Comparison of ENCODE assay signal across 9 mouse cellular contexts in genomic region chr5:96940170-96941086, GRCm38 (mm10). TPM values are rescaled to one million over a fixed set of nuclear protein-coding genes. Genes with fewer than 3 reads are reported as not detected.
DNase-seq lines count a peak whose midpoint lies in the region; ATAC-seq and TF ChIP-seq lines count a peak whose summit lies in the region.
"Had no signal": no experiment of that assay in that cellular context is flagged by ENCODE, and none has a peak within 500 bp of the region (broad histone marks: within the 10 kb centered on the region; RNA-seq: fewer than 3 reads in every experiment).

No protein-coding gene starts in this region.

- H3K36me3 ChIP-seq in liver, adult 2 months (ENCODE audit: control insufficient read depth, insufficient read depth, low read length), result no peaks in the 10 kb centered on the region
- H3K36me3 ChIP-seq in hindbrain, embryonic 15.5 days, result no peaks in the 10 kb centered on the region
- H3K36me3 ChIP-seq in liver, embryonic 15.5 days (replicated peaks), result no peaks in the 10 kb centered on the region
- H3K36me3 ChIP-seq: limb, embryonic 15.5 days had no signal

- H3K4me1 ChIP-seq in liver, adult 2 months (ENCODE audit: control insufficient read depth, insufficient read depth, low read length), result peaks cover 3% of the 10 kb centered on the region
- peaks cover 15% of the 10 kb centered on the region for H3K4me1 ChIP-seq in hindbrain, embryonic 15.5 days (replicated peaks)
- H3K4me1 ChIP-seq in liver, embryonic 15.5 days (replicated peaks), result peaks cover 63% of the 10 kb centered on the region

- H3K9ac ChIP-seq in liver, adult 2 months (ENCODE audit: low read depth, low read length), result no peak overlapping the region
- H3K9ac ChIP-seq in hindbrain, embryonic 15.5 days, result no peak overlapping the region
- H3K9ac ChIP-seq in liver, embryonic 15.5 days, result 0 out of 2 replicates have a peak overlapping the region, but pooled peaks have one; percentile 10
- H3K9ac ChIP-seq: limb, embryonic 15.5 days had no signal

- no peak for TF ChIP-seq POLR2A in liver, adult 2 months (IDR thresholded peaks at IDR 0.05; ENCODE audit: extremely low read depth, insufficient read depth, low read length)

- no peak overlapping the region for H3K27ac ChIP-seq in liver, adult 2 months (replicated peaks; ENCODE audit: insufficient read depth, low read depth, low read length)
- peak overlapping the region; percentile 49; the same call in 1 of the 2 replicates for H3K27ac ChIP-seq in hindbrain, embryonic 15.5 days (replicated peaks)
- H3K27ac ChIP-seq in liver, embryonic 15.5 days (replicated peaks), result peak overlapping the region; percentile 71
- H3K27ac ChIP-seq: limb, embryonic 15.5 days had no signal

- WGBS in liver, adult 2 months, result 53% methylated on average over 12 of the region's 12 CpGs
- WGBS in hindbrain, embryonic 15.5 days, result 73% methylated on average over 12 of the region's 12 CpGs
- 68% methylated on average over 12 of the region's 12 CpGs for WGBS in liver, embryonic 15.5 days (ENCODE audit: insufficient replicate concordance)

- no peaks in the 10 kb centered on the region for H3K27me3 ChIP-seq in liver, adult 2 months (ENCODE audit: control insufficient read depth, insufficient read depth, low read length)
- H3K27me3 ChIP-seq in hindbrain, embryonic 15.5 days, result no peaks in the 10 kb centered on the region
- no peaks in the 10 kb centered on the region for H3K27me3 ChIP-seq in liver, embryonic 15.5 days
- H3K27me3 ChIP-seq: limb, embryonic 15.5 days had no signal

- intact Hi-C loops in gastrocnemius, postnatal 14 days (cut with DNase I; ENCODE audit: low total_unique reads), result no loop called here
- intact Hi-C loops in left cerebral cortex, postnatal 25 days (cut with DNase I), result no loop called here

- no peaks in the 10 kb centered on the region for H3K9me3 ChIP-seq in hindbrain, embryonic 15.5 days
- no peaks in the 10 kb centered on the region for H3K9me3 ChIP-seq in liver, embryonic 15.5 days (replicated peaks)
- H3K9me3 ChIP-seq: limb, embryonic 15.5 days had no signal

- H3K4me2 ChIP-seq in hindbrain, embryonic 15.5 days, result no peak overlapping the region
- H3K4me2 ChIP-seq in liver, embryonic 15.5 days, result no peak overlapping the region
- H3K4me2 ChIP-seq: limb, embryonic 15.5 days had no signal

- TF ChIP-seq CTCF in liver, adult 2 months (IDR thresholded peaks at IDR 0.05; ENCODE audit: low read depth, low read length), result no peak

- peak; percentile 67 for DNase-seq in liver, adult 2 months (ENCODE audit: extremely low read depth, low read depth, low spot score)
- DNase-seq in liver, result no peak
- DNase-seq in gastrocnemius, postnatal 14 days, result peak; percentile 19
- no peak for DNase-seq in natural killer cell, adult 2 months (ENCODE audit: low spot score in 2 of 2)
- DNase-seq in left cerebral cortex, postnatal 25 days (ENCODE audit: low spot score in 2 of 2), result no peak
- DNase-seq: right cerebral cortex, postnatal 4 days had no signal

- H3K79me2 ChIP-seq in liver, adult 2 months (ENCODE audit: control insufficient read depth, insufficient read depth, low read length), result no peaks in the 10 kb centered on the region

- no peak for ATAC-seq in hindbrain, embryonic 15.5 days (ENCODE audit: low FRiP score, low read depth)
- ATAC-seq in liver, embryonic 15.5 days (ENCODE audit: insufficient read depth), result peak; percentile 45

- no peak overlapping the region for H3K4me3 ChIP-seq in liver, adult 2 months (ENCODE audit: insufficient read depth, low read depth, low read length)
- H3K4me3 ChIP-seq in hindbrain, embryonic 15.5 days, result no peak overlapping the region
- H3K4me3 ChIP-seq in liver, embryonic 15.5 days (replicated peaks), result no peak overlapping the region
- H3K4me3 ChIP-seq: limb, embryonic 15.5 days had no signal

RNA-seq across cellular contexts. Expression of gene Bmp2k, which starts 57.1 kb away (rescaled TPM):
- total RNA-seq in liver, adult 2 months (2014; rRNA removed), result 6.6 and 7.1 TPM in 2 replicates
- polyA plus RNA-seq in liver, adult 2 months (2012; rRNA removed), result 2.7 and 2.9 TPM in 2 replicates
- total RNA-seq in gastrocnemius, postnatal 14 days (2021), result 10 to 100 TPM; 10.5 to 11.3 TPM
- polyA plus RNA-seq in hindbrain, embryonic 15.5 days (2015; fragmentation: Nextera tagmentation; extraction: Ambion mirVana), result 9.9 and 10.0 TPM in 2 replicates
- polyA plus RNA-seq in liver, embryonic 15.5 days (2015; fragmentation: Nextera tagmentation; extraction: Ambion mirVana), result 31.1 and 31.3 TPM in 2 replicates
- 10 to 100 TPM; 12.7 to 13.2 TPM for total RNA-seq in left cerebral cortex, postnatal 25 days (2021)

Comparison
In these comparisons a context has a peak if more than half of its experiments do, and no peak if none do; other contexts are left out.
1. DNase-seq: peak in liver, adult 2 months (single experiment) and gastrocnemius, postnatal 14 days (single experiment); none in liver (single experiment), natural killer cell, adult 2 months (0 of 2) and left cerebral cortex, postnatal 25 days (0 of 2).